Mouse (Mus musculus) heart, adult 2 months (tissue): ENCODE measurements around the gene Zdhhc5. TPM values are rescaled to one million over a fixed set of nuclear protein-coding genes. Genes with fewer than 3 reads are reported as not detected.
A peak's percentile ranks its signal among the peaks of the same experiment; 100 is the strongest.
"Not testable (repeated sequence)": the region's sequence is repeated elsewhere in the genome, so short reads cannot be mapped to it uniquely, and the experiment has no call there.

ENCODE experiments used
- DNase-seq, 2 experiments: peaks; one replicate each; pipeline ENCODE4 v3.0.0; 2021
- H3K27ac ChIP-seq: fragments of 200-600 bp; 2 replicates; pipeline ENCODE4 v1.8.1; 2022
- H3K27me3 ChIP-seq: fragments of 200-500 bp; 2 replicates; pipeline ENCODE4 v1.6.1; 2012; ENCODE audit warnings: mild to moderate bottlenecking, low read length, inconsistent platforms, mixed read lengths; ENCODE audit not compliant: control insufficient read depth, insufficient read depth
- H3K36me3 ChIP-seq: fragments of 200-500 bp; 2 replicates; pipeline ENCODE4 v1.6.1; 2012; ENCODE audit warnings: low read length, inconsistent platforms; ENCODE audit not compliant: control insufficient read depth, insufficient read depth
- H3K4me1 ChIP-seq: fragments of 200-500 bp; 2 replicates; pipeline ENCODE4 v1.6.1; 2011; ENCODE audit warnings: low read length; ENCODE audit not compliant: control insufficient read depth, insufficient read depth
- H3K4me3 ChIP-seq: fragments of 200-600 bp; 2 replicates; pipeline ENCODE4 v1.8.1; 2022
- H3K79me2 ChIP-seq: fragments of 200-500 bp; replicated peaks from 2 replicates; pipeline ENCODE4 v1.6.1; 2012; ENCODE audit warnings: mild to moderate bottlenecking, inconsistent platforms, low read length, moderate library complexity, mixed read lengths; ENCODE audit not compliant: control insufficient read depth, insufficient read depth
- H3K9ac ChIP-seq: fragments of 200-500 bp; 2 replicates; pipeline ENCODE4 v1.6.1; 2012; ENCODE audit warnings: low read depth, mild to moderate bottlenecking, control low read depth, inconsistent platforms, low read length, mixed read lengths
- CTCF ChIP-seq: fragments of 200-600 bp; IDR thresholded peaks from 2 replicates; pipeline ENCODE4 v1.8.1; 2022; ENCODE audit warnings: antibody characterized with exemption, mild to moderate bottlenecking, moderate library complexity
- EP300 ChIP-seq: fragments of 200-500 bp; IDR thresholded peaks from 2 replicates; pipeline ENCODE4 v1.6.1; 2011; ENCODE audit warnings: low read depth, low read length, control low read depth; ENCODE audit not compliant: insufficient read depth
- POLR2A ChIP-seq: fragments of 200-500 bp; IDR thresholded peaks from 2 replicates; pipeline ENCODE4 v1.6.1; 2011; ENCODE audit warnings: mild to moderate bottlenecking, low read depth, low read length, control low read depth; ENCODE audit not compliant: insufficient read depth
- WGBS: fragments of 180-500 bp; shearing (Covaris S2); methylation state at CpG from one replicate; pipeline ENCODE4 v1.1.7; 2018; 5-methylcytosine and 5-hydroxymethylcytosine counted together
- intact Hi-C: fragments of 180-260 bp; cut with DNase I; formaldehyde crosslinking; loops from one replicate; pipeline ENCODE4 v1.15.1; 2025
- polyA plus RNA-seq: library from polyadenylated mRNA; depleted of rRNA; stranded (reverse); fragments of >200 nt; gene quantifications from 2 replicates; pipeline ENCODE4 v1.2.3, GENCODE M21; 2012
- total RNA-seq, 2 experiments: library from RNA; stranded (reverse); gene quantifications; 2 replicates each; pipeline ENCODE4 v1.2.3; 2021

Gene Zdhhc5
- total and polyA plus RNA-seq, 3 experiments = 47.6 to 72.5 (median 62.8) TPM

- TF ChIP-seq POLR2A (peak; percentile 69), EP300 (0 out of 2 replicates have a peak, but pooled peaks have one; percentile 21), CTCF (no peak)
- Histone ChIP-seq H3K9ac (peak within 1 kb of the TSS; percentile 88), H3K4me3 (peak within 1 kb of the TSS; percentile 88), H3K27ac (peak within 1 kb of the TSS; percentile 61), H3K4me1 (peaks cover 3% of the 10 kb centered on the region; the same call in 1 of the 2 replicates), H3K36me3 (no peaks in the 10 kb centered on the region; the same call in 1 of the 2 replicates), H3K27me3 (no peaks in the 10 kb centered on the region), H3K79me2 (peaks cover 1% of the 10 kb centered on the region; the same call in 1 of the 2 replicates)
- DNase-seq = peak; percentile 83 to 95
- under 1% methylated on average over 44 of the region's 44 CpGs for WGBS
- intact Hi-C loops = loop anchor here (2.0 kb wide), 1 partner anchor 37 kb away; the partner anchor contains the start of gene Zdhhc5
These were observed 36.8 kb downstream of the Zdhhc5 start, which contains the start of the genes Gm28635 and Med19 for GRCm38 (mm10) chr2:84677968-84678880. Gene Gm28635, minus strand, starts transcription at chr2:84678041. Gene Med19, plus strand, starts transcription at chr2:84678402.

DNA sequence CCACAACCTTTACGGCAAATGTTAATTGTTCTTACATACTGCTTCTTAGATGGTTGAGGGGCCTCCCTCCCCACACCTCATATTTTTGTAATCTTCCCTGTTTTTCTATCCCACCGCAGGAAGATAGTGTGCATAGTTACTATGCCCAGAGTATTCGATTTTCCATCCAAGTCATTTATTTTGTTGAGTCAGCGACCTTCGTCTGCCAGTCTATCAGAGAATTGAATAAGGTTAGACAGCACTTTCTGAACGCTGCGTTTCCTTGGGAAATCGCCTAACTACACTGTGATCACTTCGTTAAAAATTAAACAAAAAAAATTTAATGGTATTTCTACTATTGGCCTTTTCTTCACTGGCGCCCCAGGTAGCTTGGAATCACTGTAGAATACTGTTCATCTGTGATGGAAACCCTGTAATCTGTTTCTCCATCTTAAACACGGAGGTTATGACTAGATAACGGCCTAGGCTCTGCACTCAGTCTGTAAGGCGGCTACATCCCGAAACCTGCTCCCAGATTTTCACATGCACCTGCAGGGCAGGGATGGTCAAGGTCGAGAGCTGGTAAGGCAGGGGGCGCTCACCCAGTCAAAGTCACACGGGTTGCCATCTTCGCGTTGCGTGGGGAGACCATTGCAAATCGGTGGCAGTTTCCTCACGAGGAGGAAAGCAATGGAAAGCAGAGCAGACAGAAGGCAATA is 37.6 kb downstream of the Zdhhc5 start:
- H3K79me2 ChIP-seq = peaks cover 1% of the 10 kb centered on the region; the same call in 1 of the 2 replicates
- no peaks in the 10 kb centered on the region for H3K27me3 ChIP-seq
- 6% methylated on average over 22 of the region's 22 CpGs for WGBS
- peak overlapping the region; percentile 73 for H3K4me3 ChIP-seq
- TF ChIP-seq CTCF = peak; percentile 59
- no peak for TF ChIP-seq EP300
- intact Hi-C loops = no loop called here
- H3K27ac ChIP-seq = peak overlapping the region; percentile 7
- no peaks in the 10 kb centered on the region; the same call in 1 of the 2 replicates for H3K36me3 ChIP-seq
- H3K9ac ChIP-seq = peak overlapping the region; percentile 88
- no peak for DNase-seq
- H3K4me1 ChIP-seq = peaks cover 3% of the 10 kb centered on the region; the same call in 1 of the 2 replicates

DNA sequence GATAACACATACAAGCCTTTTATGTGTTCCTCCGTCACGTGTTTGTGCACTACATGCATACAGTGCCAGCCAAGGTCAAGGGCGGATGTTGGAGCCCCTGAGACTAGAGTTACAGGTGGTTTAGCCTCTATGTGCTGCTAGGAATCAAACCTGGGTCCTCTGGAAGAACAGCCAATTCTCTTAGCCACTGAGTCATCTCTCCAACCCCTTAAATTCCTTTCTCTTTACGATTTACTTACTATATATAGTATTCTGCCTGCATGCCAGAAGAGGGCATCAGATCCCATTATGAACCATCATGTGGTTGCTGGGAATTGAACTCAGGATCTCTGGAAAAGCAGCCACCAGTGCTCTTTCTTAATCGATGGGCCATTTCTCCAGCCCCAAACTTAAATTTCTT is 43.4 kb downstream of the Zdhhc5 start:
- H3K27ac ChIP-seq, H3K27me3 ChIP-seq, DNase-seq, H3K4me1 ChIP-seq, H3K9ac ChIP-seq, H3K4me3 ChIP-seq, H3K79me2 ChIP-seq, intact Hi-C loops, H3K36me3 ChIP-seq: not testable (repeated sequence)
- 66% methylated on average over 4 of the region's 5 CpGs for WGBS

GRCm38 (mm10) chr2:84670569-84670933 is 44.4 kb downstream of the Zdhhc5 start, which contains the start of gene Selenoh:
Gene Selenoh, minus strand, starts transcription at chr2:84670770.
- Histone ChIP-seq H3K9ac (peak within 1 kb of the TSS; percentile 85), H3K4me1 (no peaks in the 10 kb centered on the region; the same call in 1 of the 2 replicates), H3K27me3 (no peaks in the 10 kb centered on the region), H3K4me3 (peak within 1 kb of the TSS; percentile 96), H3K27ac (peak within 1 kb of the TSS; percentile 88), H3K36me3 (peaks cover 6% of the 10 kb centered on the region; the same call in 1 of the 2 replicates), H3K79me2 (no peaks in the 10 kb centered on the region)
- intact Hi-C loops = no loop called here
- no peak for TF ChIP-seq CTCF
- peak; percentile 72 for TF ChIP-seq EP300
- peak; percentile 80 for TF ChIP-seq POLR2A
- under 1% methylated on average over 20 of the region's 20 CpGs for WGBS
- DNase-seq = peak; percentile 82 to 85

DNA sequence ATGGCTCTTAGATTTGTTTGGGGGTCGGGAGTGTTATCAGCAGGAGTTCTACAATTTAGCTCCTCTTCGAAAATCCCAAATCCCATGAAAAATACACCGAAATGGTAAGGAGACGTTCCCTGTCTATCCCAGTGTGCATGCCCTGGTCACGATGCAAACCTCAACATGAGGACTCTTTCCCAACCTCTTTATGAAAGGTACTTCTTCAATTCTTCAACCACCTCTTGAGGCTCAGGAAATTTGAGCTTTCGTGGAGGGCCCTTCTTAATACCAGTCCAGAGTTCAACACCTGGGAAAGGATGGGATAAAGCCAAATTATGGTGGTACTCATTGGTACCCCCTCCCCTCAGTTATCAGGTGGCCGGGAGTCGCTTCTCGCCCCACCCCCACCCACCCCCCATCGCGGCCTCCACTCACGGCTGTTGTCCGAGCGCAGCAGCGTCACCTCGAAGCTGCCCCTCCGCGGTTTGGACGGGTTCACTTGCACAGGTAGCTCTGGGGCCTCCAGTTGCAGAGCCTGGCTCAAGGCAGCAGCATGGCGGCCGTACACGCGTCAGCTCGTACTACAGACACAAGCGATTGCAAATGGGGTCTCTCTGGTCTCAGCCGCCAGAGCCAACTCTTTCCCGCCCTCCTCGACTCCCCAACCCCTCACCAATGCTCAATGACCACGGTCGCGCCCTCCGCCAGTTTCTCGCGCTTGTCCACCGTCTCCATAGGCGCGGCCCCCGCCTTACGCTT is 45.0 kb downstream of the Zdhhc5 start:
- no peaks in the 10 kb centered on the region for H3K27me3 ChIP-seq
- peak overlapping the region; percentile 88 for H3K27ac ChIP-seq
- H3K36me3 ChIP-seq = peaks cover 6% of the 10 kb centered on the region; the same call in 1 of the 2 replicates
- H3K4me1 ChIP-seq = no peaks in the 10 kb centered on the region; the same call in 1 of the 2 replicates
- H3K79me2 ChIP-seq = no peaks in the 10 kb centered on the region
- intact Hi-C loops = loop anchor here (10.0 kb wide), 1 partner anchor 185 kb away; no protein-coding TSS in a partner anchor
- H3K9ac ChIP-seq = peak overlapping the region; percentile 85
- TF ChIP-seq EP300 = no peak
- no peak for TF ChIP-seq CTCF
- TF ChIP-seq POLR2A = no peak
- WGBS = 4% methylated on average over 39 of the region's 39 CpGs
- DNase-seq = no peak
- peak overlapping the region; percentile 96 for H3K4me3 ChIP-seq
